ENCODE assay signal across 8 mouse cellular contexts in genomic region chr4:59035786-59036350, GRCm38 (mm10). TPM values are rescaled to one million over a fixed set of nuclear protein-coding genes. Genes with fewer than 3 reads are reported as not detected.
DNase-seq lines count a peak whose midpoint lies in the region; ATAC-seq and TF ChIP-seq lines count a peak whose summit lies in the region.

No protein-coding gene starts in this region.

- no peaks in the 10 kb centered on the region for H3K36me3 ChIP-seq in testis, adult 2 months (ENCODE audit: control insufficient read depth, insufficient read depth, low read length)
- H3K36me3 ChIP-seq in heart, embryonic 16.5 days (ENCODE audit: control insufficient read depth, insufficient read depth): no peaks in the 10 kb centered on the region
- H3K36me3 ChIP-seq in megakaryocyte, embryonic 14.5 days (replicated peaks; ENCODE audit: low read length): peaks cover 27% of the 10 kb centered on the region

- TF ChIP-seq POLR2A in testis, adult 2 months (IDR thresholded peaks at IDR 0.05; ENCODE audit: control insufficient read depth, low read depth, low read length): no peak

- no peaks in the 10 kb centered on the region for H3K27me3 ChIP-seq in testis, adult 2 months (ENCODE audit: control insufficient read depth, insufficient read depth, low read length)
- no peaks in the 10 kb centered on the region for H3K27me3 ChIP-seq in heart, embryonic 16.5 days (ENCODE audit: control insufficient read depth, insufficient read depth, low read length)
- no peaks in the 10 kb centered on the region for H3K27me3 ChIP-seq in megakaryocyte, embryonic 14.5 days (replicated peaks)

- peak overlapping the region; percentile 83; the same call in 1 of the 2 replicates for H3K9ac ChIP-seq in heart, embryonic 16.5 days (ENCODE audit: low read length)

- H3K4me2 ChIP-seq in heart, embryonic 16.5 days (ENCODE audit: low read depth, low read length): peak overlapping the region; percentile 74

- DNase-seq in heart, adult 11 months: peak; percentile 92
- DNase-seq in heart, adult 8-10 months (ENCODE audit: low spot score): no peak
- DNase-seq in testis, postnatal 10 days (ENCODE audit: low spot score): no peak
- no peak for DNase-seq in testis, postnatal 14 days (ENCODE audit: low spot score)

- no peak for ATAC-seq in heart, embryonic 16.5 days (replicated peaks; ENCODE audit: extremely low read depth, insufficient read depth, low FRiP score)
- ATAC-seq in erythroid progenitor cell, adult 5-6 weeks (replicated peaks; ENCODE audit: low FRiP score, poor library complexity, severe bottlenecking): no peak

- peak overlapping the region; percentile 95 for H3K4me3 ChIP-seq in testis, adult 2 months (ENCODE audit: control insufficient read depth, low read depth, low read length)
- peak overlapping the region; percentile 79 for H3K4me3 ChIP-seq in heart, embryonic 16.5 days (ENCODE audit: low read length)
- H3K4me3 ChIP-seq in megakaryocyte, embryonic 14.5 days (replicated peaks): peak overlapping the region; percentile 99

- 70% methylated on average over 18 of the region's 18 CpGs for WGBS in heart, embryonic 16.5 days

- H3K9me3 ChIP-seq in heart, embryonic 16.5 days (replicated peaks; ENCODE audit: control insufficient read depth, low read length): no peaks in the 10 kb centered on the region
- no peaks in the 10 kb centered on the region for H3K9me3 ChIP-seq in megakaryocyte, embryonic 14.5 days

- H3K4me1 ChIP-seq in testis, adult 2 months (ENCODE audit: control insufficient read depth, insufficient read depth, low read length): peaks cover 9% of the 10 kb centered on the region
- H3K4me1 ChIP-seq in heart, embryonic 16.5 days (ENCODE audit: control insufficient read depth, insufficient read depth, low read length): 0 out of 2 replicates have a peak, but pooled peaks cover 2% of the 10 kb centered on the region
- peaks cover 42% of the 10 kb centered on the region for H3K4me1 ChIP-seq in megakaryocyte, embryonic 14.5 days

- no peak for TF ChIP-seq CTCF in testis, adult 2 months (IDR thresholded peaks at IDR 0.05; ENCODE audit: control insufficient read depth, insufficient read depth, insufficient replicate concordance, low read depth, low read length)

- H3K27ac ChIP-seq in testis, adult 2 months (ENCODE audit: control insufficient read depth, insufficient read depth, low read depth, low read length): no peak overlapping the region
- H3K27ac ChIP-seq in heart, embryonic 16.5 days (ENCODE audit: low read length): no peak overlapping the region

RNA-seq across cellular contexts. Expression of gene Gng10, which starts 1.0 kb away (rescaled TPM):
- total RNA-seq in heart, adult 8-10 months (2022): 10 to 100 TPM; 11.0 to 16.3 (median 14.8) TPM
- 11.7 and 11.9 TPM in 2 replicates for polyA plus RNA-seq in testis, adult 2 months (2012; rRNA removed)
- 34.2 and 40.9 TPM in 2 replicates for polyA plus RNA-seq in heart, embryonic 16.5 days (2015; fragmentation: Nextera tagmentation; extraction: Ambion mirVana)
- 14.0 and 19.6 TPM in 2 replicates for polyA plus RNA-seq in megakaryocyte, embryonic 14.5 days (2012; ENCODE audit: insufficient read depth, low replicate concordance)
- total RNA-seq in erythroid progenitor cell, adult 5-6 weeks (2015; ENCODE audit: low replicate concordance): 26.0 and 34.2 TPM in 2 replicates
- 7.8 and 8.2 TPM in 2 replicates for total RNA-seq in erythroid progenitor cell, adult 5-6 weeks (2017; ENCODE audit: low replicate concordance)

RNA-seq across cellular contexts. Expression of gene Gm20503, which starts 32.9 kb away (rescaled TPM):
- 1 to 10 TPM in 2 of 4 experiments, under 1 TPM in 1, not detected in 1; 0.57 to 7.1 (median 1.7) TPM for total RNA-seq in heart, adult 8-10 months (2022)
- not detected in 2 replicates for polyA plus RNA-seq in testis, adult 2 months (2012; rRNA removed)
- 8.2 and 12.4 TPM in 2 replicates for polyA plus RNA-seq in heart, embryonic 16.5 days (2015; fragmentation: Nextera tagmentation; extraction: Ambion mirVana)
- polyA plus RNA-seq in megakaryocyte, embryonic 14.5 days (2012; ENCODE audit: insufficient read depth, low replicate concordance): not detected in 2 replicates
- total RNA-seq in erythroid progenitor cell, adult 5-6 weeks (2015; ENCODE audit: low replicate concordance): not detected in 2 replicates
- total RNA-seq in erythroid progenitor cell, adult 5-6 weeks (2017; ENCODE audit: low replicate concordance): not detected in 2 replicates

RNA-seq across cellular contexts. Expression of gene Dnajc25, which starts 41.0 kb away (rescaled TPM):
- total RNA-seq in heart, adult 8-10 months (2022): 10 to 100 TPM; 18.8 to 22.3 (median 22.0) TPM
- 4.7 and 6.5 TPM in 2 replicates for polyA plus RNA-seq in testis, adult 2 months (2012; rRNA removed)
- 7.9 and 9.6 TPM in 2 replicates for polyA plus RNA-seq in heart, embryonic 16.5 days (2015; fragmentation: Nextera tagmentation; extraction: Ambion mirVana)
- polyA plus RNA-seq in megakaryocyte, embryonic 14.5 days (2012; ENCODE audit: insufficient read depth, low replicate concordance): 1.7 and 2.9 TPM in 2 replicates
- total RNA-seq in erythroid progenitor cell, adult 5-6 weeks (2015; ENCODE audit: low replicate concordance): 1.1 and 5.0 TPM in 2 replicates
- 1.2 and 2.2 TPM in 2 replicates for total RNA-seq in erythroid progenitor cell, adult 5-6 weeks (2017; ENCODE audit: low replicate concordance)

RNA-seq across cellular contexts. Expression of gene Ptgr1, which starts 48.9 kb away (rescaled TPM):
- 1 to 10 TPM; 2.3 to 3.3 (median 3.1) TPM for total RNA-seq in heart, adult 8-10 months (2022)
- 8.5 and 12.0 TPM in 2 replicates for polyA plus RNA-seq in testis, adult 2 months (2012; rRNA removed)
- 14.5 and 16.1 TPM in 2 replicates for polyA plus RNA-seq in heart, embryonic 16.5 days (2015; fragmentation: Nextera tagmentation; extraction: Ambion mirVana)
- 0.67 TPM in 1 of 2 replicates, not detected in the other for polyA plus RNA-seq in megakaryocyte, embryonic 14.5 days (2012; ENCODE audit: insufficient read depth, low replicate concordance)
- 4.3 and 9.2 TPM in 2 replicates for total RNA-seq in erythroid progenitor cell, adult 5-6 weeks (2015; ENCODE audit: low replicate concordance)
- 4.3 and 4.4 TPM in 2 replicates for total RNA-seq in erythroid progenitor cell, adult 5-6 weeks (2017; ENCODE audit: low replicate concordance)
